Mouse (Mus musculus) embryo, embryonic 11 days (tissue): ENCODE data around the gene Ugt2a1.
"Not testable (repeated sequence)": the region's sequence is repeated elsewhere in the genome, so short reads cannot be mapped to it uniquely, and the experiment has no call there.

Experiments
- DNase-seq: peaks from one replicate; pipeline ENCODE4 v3.0.0-alpha.2; 2015

Gene Ugt2a1

DNA sequence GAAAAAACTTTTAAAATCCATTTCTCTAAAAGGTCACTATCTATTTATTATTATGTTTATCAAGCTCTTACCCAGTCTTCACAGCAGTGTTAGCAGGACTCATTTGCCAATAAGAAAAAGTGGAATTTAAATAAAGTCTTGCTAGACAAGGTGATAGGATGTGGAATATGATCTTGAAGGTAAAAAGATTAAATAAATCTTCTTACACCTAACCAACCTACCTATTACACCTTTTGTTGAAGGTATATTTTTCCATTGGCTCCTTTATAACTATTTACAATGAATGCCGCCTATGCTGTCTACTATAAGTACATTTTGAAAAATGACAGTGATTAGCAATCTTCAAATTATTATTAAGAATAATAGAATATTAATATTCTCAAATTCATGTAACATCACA, at the start of gene Ugt2a1:
Gene Ugt2a1 (minus strand): TSS at position 101 of the 400 bp plus-strand sequence.
- no peak for DNase-seq

DNA sequence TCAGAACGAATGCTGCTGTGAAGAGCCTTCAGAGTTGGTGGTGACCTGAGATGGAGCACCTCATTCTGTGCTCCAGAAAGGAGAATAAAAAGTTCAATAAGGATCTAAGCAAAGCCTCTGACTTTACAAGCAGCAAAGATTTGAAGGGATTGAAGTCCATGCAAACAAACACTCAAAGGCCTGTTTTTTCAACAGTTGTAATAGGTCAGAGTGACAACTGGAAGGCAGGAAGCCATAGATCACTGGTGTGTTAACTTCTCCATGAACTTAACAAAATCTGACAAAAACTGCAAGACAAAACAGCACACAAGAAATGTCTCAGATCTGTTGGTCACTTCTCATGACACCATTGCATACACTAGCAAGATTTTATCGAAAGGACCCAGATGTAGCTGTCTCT, 47.4 kb upstream of the Ugt2a1 start, which contains the start of gene Sult1b1:
Gene Sult1b1 (minus strand): TSS at position 85 of the 400 bp plus-strand sequence.
- DNase-seq: no peak

DNA sequence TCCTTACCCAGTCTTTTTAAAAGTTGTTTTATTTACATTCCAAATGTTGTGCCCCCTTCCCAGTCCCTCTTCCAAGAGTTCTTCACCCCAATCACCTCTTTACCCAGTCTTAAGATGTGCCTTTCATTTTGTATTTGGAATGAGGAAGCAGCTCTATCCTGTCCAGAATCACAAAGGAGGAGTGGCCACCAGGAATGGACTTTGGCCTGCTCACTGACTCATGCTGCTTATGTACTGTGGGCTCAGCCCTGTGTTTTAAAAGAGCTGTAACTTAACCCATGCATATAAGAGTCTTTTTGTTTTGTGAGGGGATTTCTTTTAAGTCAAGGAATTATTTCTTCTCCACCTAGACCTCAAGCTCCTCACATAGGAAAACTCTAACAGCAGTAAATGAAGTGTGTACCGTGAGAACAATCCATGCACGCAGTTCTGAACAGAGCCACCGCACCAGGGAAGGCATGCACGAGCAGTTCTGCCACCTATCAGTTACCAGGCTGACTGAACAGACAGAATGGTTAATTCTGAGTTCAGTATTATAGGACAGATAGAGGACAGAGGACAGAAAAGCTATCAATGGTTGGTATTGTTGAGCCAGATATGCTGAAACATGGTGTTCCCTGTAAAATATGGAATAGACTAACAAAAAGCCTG, 45.4 kb upstream of the Ugt2a1 start:
- DNase-seq: peak; percentile 2

DNA sequence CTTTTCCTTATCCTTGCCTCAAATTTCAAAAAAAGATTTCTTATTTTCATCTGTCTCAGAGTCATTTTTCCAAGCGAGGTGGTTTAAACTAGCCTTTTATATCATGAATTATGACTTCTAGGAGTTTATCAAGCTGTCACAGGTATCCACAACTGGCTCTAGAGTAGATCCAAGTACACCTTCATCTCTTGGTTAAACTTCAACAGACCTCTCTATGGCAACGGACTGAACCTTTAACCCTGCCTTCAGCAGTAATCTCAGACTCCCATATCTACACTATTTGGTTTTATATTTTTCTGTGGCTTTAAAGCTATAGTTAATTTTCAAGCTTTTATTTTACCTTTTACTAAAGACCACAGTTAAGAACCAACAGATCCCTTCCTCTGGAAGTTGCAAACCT, 41.6 kb upstream of the Ugt2a1 start:
- no peak for DNase-seq

DNA sequence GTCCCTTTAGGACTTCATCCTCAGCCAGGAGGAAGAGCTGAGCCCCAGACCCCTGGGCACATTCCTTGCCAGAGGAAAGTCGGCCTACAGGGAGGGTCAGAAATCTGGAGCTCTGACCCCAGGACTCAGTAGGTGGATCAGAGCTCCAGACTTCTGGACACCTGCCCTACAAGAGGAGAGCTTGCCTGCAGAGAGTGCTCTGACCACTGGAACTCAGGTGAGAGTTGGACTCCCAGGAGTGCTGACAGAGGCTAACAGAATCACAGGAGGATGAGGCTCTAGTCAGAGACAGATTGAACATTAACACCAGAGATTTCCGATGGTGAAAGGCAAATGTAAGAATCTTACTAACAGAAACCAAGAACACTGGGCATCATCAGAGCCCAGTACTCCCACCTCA, 32.9 kb upstream of the Ugt2a1 start:
- DNase-seq: not testable (repeated sequence)

DNA sequence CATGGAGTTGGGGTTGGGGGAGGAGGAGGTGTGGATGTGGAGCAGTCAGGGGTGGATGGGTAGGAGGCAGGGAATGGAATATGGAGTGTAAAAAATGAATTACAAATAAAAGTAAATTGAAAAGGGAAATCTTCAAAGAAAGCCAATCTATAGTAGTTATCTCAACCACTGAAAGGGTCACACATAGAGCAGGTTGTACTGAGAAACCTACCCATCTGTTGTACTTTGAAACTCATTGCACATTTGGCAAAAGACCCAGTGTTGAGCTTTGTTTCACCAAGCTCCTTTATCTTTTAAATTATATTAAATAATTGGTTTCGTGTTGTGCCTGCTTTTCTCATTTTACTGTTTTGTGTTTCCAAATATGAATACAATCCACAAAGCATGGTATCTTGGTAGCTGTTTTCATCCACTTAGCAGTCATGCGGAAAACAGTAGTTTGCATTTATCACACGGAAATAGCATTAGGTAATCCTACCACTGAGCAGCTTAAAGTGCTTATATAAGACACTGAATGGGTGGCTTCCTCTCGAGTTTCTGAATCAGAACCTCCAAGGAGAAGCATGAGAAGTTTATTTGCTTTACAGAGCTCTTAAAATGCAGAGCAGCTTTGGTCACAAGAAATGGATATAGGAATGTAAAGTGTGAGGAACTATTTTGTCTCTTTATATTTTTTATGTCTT, 15.2 kb upstream of the Ugt2a1 start:
- DNase-seq: no peak

DNA sequence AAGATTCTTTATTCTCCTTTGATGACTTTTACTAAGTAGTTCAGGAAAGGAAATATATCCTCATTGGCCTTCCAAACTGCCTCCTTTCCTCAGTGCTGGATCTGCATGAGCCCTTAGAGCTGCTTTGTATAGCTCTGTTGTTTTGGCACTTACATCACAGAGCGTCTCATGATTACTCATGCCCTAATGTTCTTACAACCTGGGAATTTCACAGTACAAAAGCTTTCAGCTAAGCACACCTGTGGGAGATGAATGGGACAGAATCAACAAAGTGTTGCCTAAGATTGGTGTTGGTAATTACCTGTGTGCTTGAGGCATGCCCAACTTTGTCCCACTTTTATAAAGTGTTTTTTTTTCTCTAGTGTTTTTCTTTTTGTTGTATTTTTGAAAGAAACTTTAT, 12.0 kb upstream of the Ugt2a1 start:
- no peak for DNase-seq

DNA sequence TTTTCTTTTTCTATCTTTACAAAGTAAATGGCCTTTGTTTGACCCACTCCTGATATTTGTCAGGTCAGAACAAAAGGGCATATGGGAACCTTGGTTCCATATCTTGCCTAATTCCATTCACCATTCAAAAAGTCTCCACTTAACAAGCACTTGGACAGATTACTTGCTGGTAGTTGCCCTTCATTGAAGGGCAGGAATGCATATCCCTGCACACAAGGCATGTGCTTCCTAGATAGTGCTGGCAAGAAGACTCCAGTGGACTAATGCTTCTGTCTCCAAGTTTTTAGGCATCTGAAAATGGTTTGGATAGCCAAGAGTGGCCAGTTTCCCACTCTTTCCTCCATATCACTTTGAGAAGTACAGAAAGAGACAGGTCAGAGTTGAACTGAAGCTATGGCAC, 8.7 kb upstream of the Ugt2a1 start:
- DNase-seq: no peak

DNA sequence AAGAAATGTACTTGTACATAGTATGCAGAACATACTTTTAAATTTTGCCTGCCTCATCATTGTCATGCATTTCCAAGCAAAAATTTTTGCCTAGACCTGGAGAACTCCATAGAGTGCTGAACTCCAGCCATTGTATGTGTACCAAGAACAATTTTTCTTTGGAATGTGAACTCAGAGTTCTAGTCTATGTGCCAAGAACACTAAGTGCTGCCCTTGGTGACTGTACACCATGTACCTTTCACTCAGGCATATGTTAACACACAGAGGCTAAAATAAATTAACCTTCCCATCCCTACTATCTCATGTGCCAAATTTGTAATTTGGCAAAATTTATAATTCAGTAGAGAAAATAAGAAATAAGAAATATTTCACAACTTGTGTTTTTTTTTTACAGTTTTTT, 8.3 kb upstream of the Ugt2a1 start:
- DNase-seq: no peak

DNA sequence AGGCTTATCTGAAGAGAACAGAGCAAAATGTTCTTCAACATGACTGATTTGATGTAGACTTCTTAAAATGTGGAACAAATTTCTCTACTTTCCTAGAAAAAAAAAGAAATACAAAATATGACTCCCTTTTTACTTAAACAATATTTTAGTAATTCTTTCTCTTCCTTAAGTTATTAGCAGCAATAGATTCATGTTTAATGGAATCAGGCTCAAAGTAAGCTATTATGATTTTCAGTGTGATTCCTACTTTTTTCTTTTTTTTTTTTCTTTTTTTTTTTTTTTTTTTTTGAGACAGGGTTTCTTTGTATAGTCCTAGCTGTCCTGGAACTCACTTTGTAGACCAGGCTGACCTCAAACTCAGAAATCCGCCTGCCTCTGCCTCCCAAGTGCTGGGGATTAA, 4.0 kb downstream of the Ugt2a1 start, which contains the start of gene Gm43638:
Gene Gm43638 (minus strand): TSS at position 101 of the 400 bp plus-strand sequence.
- DNase-seq: not testable (repeated sequence)

DNA sequence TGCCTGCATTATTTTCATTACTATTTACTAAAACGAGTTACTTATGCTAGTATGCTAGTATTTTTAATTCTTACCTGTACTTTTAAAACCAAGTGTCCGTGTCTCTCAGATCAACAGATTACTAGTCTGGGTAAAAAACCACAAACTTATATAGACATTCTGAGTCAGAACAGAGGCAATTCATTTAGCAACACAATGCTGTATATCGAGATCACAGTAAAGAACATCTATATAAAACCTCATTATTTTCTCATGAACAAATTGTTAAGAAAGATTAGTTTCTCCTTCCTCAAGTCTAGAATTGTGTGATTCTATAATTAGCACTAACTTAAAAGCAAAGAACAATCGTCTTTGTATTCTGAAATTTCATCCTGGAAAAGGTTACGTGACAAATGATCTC, 8.5 kb downstream of the Ugt2a1 start, which contains the start of gene Ugt2a2:
Gene Ugt2a2 (minus strand): TSS at position 101 of the 400 bp plus-strand sequence.
- DNase-seq: no peak

DNA sequence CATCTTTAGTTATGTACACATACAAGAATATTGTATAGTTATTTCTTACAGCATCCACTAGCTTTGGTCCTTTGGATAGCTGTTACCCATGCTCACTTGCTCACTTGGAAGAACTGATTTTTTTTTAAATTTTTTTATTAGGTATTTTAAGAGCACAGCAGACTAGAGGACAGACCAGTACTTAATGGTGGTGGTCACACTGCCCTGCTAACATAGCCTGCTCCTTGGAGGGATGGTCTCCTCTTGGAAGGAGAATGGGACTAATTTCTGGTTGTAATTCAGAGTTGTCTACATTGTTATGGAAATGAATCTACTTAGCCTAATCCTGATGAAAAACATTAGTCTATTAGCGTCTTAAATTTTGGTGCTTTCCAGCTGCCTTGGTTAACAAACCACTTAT, 31.9 kb downstream of the Ugt2a1 start:
- DNase-seq: no peak

DNA sequence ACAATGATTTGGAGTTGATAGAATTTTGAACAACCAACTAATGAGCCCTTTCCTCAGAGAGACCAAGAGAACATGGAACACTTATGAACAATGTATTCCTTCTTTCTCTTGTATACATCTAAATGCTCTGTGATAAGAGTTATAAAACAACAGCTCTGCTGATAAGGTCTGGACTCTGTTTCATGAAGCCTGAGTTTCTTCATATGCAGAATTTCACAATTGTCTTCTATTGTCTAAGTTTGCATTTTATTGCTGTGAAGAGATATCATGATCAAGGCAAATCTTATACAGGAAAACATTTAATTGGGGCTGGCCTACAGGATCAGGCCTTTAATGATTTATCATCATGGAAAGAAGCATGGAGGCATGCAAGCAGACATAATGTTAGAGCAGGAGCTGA, 33.0 kb downstream of the Ugt2a1 start:
- DNase-seq: no peak

DNA sequence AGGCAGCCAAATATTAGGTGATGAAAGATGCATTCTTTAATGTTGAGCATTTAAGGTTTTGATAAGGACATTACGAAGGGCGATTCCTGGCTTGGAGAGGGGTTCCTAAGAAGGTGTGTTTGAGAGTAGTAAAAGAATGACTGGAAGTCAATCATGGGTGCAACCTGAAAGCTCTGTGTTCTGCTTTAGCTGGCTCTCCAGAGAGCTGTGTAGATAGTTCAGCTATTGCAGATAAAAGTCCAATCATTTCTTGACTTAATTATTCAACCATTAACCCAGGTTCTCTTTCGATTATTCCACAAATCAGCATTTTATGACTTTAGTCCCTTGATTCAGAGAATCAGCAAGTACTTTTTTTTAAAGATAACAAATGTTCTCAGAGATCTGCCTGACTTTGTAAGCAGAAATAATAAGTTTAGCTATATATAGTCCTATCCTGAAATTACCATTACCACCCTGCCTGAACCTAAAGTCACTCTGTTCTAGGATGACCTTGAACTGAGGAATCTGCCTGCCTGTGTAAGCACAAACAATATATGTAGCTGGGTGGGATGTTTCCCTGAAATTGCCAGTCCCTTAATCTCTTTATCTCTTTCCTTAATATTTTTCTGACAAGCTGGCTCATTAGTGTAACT, 34.3 kb downstream of the Ugt2a1 start:
- DNase-seq: no peak

DNA sequence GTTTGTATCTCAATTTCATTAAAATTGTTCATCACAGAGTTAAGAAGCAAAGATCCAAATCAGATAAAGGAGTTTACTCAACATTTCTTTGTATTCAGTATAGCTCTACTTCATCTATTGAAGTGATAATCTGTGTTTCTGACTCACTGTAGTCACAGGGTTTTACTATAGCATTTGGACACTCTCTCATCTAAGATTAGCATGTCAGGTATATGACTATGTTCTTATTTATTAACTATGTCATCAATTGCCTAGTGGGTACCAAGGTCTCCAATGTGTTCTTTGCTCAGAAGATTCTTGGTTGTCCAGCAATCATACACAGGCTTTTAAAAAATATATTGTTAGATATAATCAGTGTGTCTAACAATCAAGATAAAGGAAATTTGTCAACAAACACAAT, 35.2 kb downstream of the Ugt2a1 start:
- DNase-seq: no peak

DNA sequence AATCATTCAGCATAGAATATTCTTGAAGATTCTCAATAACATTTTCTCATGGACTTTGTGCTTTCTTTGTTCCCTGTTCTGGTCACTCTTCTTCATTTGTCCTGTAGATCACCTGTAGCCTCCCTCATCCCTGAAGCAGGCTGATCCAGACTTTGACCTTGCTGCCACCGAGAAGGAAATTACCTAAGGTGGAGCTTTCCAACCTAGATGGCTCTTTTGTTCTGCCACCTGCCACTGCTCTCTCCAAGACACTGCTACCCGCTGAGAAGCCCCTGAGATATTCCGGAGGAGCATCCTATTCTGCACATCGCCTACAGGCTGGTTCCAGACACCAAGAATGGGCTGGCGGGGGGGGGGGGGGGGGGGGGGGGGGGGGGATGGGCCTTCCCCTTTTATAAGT, 38.2 kb downstream of the Ugt2a1 start:
- not testable (repeated sequence) for DNase-seq

DNA sequence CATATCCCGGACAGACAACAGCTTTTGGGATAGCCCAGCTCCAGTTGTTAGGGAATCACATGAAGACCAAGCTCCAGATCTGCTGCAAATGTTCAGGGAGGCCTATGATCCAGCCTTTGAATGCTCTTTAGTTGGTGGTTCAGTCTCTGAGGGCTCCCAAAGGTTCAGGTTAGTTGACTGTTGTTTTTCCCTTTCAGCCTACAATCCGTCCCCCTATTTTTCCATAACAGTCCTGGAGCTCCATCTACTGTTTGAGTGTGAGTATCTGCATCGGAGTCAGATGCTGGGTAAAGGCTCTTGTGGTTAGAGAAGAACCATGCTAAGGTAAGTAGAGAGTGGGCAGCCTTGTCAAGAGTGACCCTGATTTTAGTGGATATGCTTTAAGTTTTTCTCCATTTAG, 54.4 kb downstream of the Ugt2a1 start:
- DNase-seq: peak; percentile 27

DNA sequence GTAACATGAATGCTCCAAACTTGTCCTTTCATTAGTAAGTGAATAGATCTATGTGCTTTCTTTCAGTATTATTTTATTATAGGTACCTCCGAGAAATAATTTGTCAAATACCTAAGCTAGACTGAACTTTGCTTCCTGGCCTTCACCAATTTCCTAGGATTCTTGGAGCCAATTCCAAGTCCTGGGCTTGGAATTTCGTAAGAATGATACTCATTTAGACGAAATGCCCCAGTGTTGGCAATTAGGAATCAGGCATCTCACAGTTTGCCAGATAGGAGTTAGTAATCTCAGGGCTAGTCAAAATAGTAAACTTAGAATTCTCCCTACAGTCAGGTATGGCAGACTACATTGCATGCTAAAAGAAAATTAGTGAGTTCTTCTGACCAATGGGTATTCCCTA, 65.0 kb downstream of the Ugt2a1 start:
- no peak for DNase-seq

DNA sequence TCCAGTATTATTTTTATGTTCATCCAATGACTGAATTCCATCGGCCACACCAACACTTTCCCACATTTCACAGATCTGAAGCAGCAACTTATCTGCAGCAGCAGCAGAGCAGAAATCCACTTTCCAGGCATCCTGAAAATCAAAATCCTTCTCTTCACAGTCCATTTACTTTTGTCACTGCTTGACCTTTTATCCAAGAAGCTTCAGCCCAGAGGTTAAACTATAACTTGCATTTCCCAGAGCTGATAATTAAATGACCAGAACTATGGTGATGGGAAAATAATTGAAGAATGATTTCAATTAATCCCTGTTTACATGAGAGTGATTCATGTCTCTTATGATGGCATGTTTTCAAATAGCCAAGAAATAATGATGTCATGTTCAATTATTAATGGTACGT, 66.6 kb downstream of the Ugt2a1 start, which contains the start of gene Ugt2b38:
Gene Ugt2b38 (minus strand): TSS at position 163 of the 400 bp plus-strand sequence.
- DNase-seq: not testable (repeated sequence)
